Mouse (Mus musculus) testis, adult 10 weeks (tissue): Measurements from ENCODE around the gene Rnaseh1. TPM values are rescaled to one million over a fixed set of nuclear protein-coding genes. Genes with fewer than 3 reads are reported as not detected.

Source experiments
- polyA plus RNA-seq: library from polyadenylated mRNA; stranded (reverse); fragments of 350-450 nt; fragmentation: Illumina TruSeq; extraction: RNeasy Lipid Tissue Mini Kit (QIAGEN cat#74804); gene quantifications from one replicate; pipeline ENCODE4 v1.2.3, GENCODE M21; 2014; ENCODE audit warnings: low read depth, low replicate concordance

Rnaseh1 gene
- 1.9 TPM for polyA plus RNA-seq

DNA sequence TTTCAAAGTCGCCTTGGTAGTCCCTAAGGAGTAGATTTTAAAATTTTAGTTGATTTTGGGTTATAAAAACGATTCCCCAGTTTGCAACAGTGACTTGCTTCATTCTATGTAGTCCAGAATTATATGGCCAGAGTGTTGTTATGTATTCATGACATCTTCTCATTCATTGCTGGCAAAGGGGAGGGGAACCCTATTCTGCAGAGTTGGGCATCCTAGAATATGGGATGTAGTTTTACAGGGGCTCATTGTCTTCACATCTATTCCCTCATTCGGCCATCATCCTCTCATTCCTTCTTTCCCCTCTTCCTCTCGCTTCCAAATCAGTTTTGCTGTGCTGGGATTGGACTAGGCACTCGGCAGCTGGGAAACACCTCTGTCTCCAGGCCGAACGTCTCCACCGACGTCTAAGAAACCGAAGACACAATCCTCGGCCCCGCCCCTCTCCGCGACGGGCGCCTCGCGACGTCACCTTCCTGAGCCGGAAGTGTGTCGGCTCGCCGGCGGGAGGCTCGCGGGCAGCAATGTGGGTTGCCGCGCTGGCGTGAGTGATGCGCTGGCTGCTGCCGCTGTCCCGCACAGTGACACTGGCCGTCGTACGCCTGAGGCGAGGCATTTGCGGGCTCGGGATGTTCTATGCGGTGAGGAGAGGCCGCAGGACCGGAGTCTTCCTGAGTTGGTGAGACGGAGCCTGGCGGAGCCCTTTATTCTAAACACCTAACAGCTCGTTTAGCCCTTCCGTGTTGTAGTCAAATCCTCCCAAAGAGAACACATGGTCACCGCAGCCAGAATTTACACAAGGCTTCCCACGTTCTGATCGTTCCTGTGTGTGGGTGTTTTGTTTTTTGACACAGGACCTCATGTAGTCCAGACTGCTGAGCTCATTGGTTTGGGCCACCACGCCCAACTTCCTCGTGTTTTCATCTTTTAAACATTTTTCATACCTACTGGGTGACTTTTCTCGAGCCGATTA, at the start of gene Rnaseh1:
Gene Rnaseh1 (plus strand): TSS at position 462 of the 970 bp plus-strand sequence.

DNA sequence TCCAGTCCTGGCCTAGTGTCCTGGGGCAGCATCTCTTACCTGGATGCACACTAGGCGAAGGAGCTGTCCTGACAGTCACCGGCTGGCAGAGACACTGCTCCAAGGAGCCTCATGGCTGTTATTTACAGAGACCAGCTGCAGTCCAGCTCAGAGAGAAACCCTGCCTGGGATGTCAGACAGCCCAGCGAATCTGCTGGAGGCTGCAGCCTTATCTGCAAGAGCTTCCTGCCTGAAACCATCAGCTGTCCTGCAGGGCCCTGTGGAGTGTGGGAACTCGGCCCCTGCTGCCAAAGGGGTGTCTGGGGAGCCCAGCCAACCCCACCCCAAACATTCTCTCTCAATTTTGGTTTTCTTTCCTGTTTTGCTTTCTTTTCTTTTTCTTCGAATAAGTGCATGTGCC, 26.2 kb upstream of the Rnaseh1 start, which contains the start of gene Colec11:
Gene Colec11 (minus strand): TSS at position 183 of the 400 bp plus-strand sequence.

DNA sequence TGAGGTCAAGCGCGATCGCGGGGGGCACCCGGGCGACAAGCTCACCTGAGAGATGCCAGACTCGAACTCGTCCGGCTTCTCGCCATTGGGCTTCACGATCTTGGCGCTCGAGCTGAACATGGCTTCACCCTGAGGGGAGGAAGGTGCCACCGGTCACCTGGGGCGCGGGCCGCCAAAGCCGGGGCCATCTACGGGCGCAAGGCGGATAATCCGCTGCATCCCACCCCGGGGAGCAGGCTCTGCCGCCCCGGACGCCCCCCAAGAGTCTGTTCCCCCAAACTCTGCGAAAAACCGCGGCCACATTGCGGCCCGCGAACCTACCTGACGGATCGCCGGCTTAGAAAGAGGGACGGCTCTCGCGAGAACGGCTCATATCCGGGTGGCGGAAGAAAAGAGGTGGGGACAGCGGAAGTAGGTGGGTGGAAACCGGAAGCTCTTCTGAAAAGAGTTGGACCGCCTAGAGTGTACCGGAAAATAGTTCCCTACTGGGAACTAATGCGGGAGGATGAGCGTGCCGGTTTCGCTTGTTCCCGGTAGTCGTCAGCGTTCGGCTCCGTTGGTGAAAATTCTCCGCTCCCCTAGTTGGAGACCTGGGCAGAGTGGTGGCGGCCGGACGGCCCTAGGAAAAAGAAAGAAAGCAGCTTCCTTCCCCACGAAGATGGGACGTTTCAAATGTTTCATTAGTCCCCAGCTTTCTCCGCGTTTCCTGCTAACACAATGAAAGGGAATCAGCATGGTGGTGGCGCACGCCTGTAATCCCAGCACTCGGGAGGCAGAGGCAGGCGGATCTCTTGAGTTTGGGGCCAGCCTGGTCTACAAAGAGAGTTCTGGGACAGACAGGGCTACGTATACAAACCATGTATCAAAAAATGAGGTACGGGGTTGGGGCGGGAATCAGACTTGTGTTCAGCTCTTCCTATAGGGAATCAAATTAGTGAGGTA, 13.6 kb upstream of the Rnaseh1 start, which contains the start of gene Rps7:
Gene Rps7 (minus strand): TSS at position 419 of the 942 bp plus-strand sequence.

DNA sequence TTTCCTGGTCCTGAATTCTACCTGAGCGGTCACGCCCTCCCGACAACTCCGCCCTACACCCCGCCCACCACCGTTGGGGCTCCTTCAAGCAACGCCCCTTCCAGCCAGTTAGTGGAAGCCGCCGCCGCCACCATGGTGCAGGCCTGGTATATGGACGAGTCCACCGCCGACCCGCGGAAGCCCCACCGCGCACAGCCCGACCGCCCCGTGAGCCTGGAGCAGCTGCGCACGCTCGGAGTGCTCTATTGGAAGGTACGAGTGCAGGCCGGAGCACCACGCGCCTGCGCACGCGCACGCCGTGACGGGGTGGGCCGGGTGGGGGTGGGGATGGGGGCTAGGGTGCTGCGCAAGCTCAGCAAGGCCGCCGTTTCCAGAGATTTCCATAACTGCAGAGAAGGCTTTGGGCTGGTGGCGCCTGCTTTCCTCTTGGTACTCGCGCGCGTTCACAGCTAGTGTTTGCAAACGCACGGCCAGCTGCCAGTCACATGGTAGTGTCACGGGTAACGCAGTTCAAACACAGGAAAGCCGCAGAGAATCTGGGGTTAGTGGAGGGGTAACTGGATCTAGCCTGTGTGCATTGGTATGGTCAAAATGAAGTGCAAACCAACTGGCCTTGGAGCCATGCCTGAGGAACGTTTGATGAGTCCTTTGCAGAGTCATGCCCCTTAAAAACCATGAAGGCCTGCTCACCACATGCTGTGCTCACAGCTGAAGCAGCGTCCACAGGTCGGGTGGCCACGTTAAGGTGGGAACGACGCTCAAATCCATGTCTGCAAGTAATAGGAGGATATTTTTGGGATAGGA, 25.9 kb downstream of the Rnaseh1 start, which contains the start of gene Adi1:
Gene Adi1 (plus strand): TSS at position 111 of the 804 bp plus-strand sequence.

Other genes starting within 250 kb of the Rnaseh1 start
- 86.6 TPM for gene Dcdc2c, start 97.2 kb upstream of the Rnaseh1 start, polyA plus RNA-seq
- 468 TPM for gene Allc, start 67.1 kb upstream of the Rnaseh1 start, polyA plus RNA-seq
- 0.24 TPM for gene Colec11, start 26.2 kb upstream of the Rnaseh1 start, polyA plus RNA-seq
- 532 TPM for gene Rps7, start 13.6 kb upstream of the Rnaseh1 start, polyA plus RNA-seq
- gene Adi1, start 25.6 kb downstream of the Rnaseh1 start, polyA plus RNA-seq, result 14.9 TPM
- gene Trappc12, start 100.9 kb downstream of the Rnaseh1 start, polyA plus RNA-seq, result 13.0 TPM
- 8.0 TPM for gene Eipr1, start 102.2 kb downstream of the Rnaseh1 start, polyA plus RNA-seq